Mouse (Mus musculus) C2C12 (cell line): Measurements from ENCODE around the gene Cadm1.

Experiments
- CEBPB ChIP-seq: IDR thresholded peaks from one replicate; pipeline ENCODE4 v1.6.1; 2011; ENCODE audit warnings: low read depth, mild to moderate bottlenecking, control low read depth, moderate library complexity
- CTCF ChIP-seq: IDR thresholded peaks from one replicate; pipeline ENCODE4 v1.5.1; 2011; ENCODE audit not compliant: control insufficient read depth, insufficient read depth, insufficient read length
- MAX ChIP-seq: IDR thresholded peaks from one replicate; pipeline ENCODE4 v1.6.1; 2011; ENCODE audit warnings: mild to moderate bottlenecking, control low read depth
- MYOG ChIP-seq: IDR thresholded peaks from one replicate; pipeline ENCODE4 v1.6.1; 2011; ENCODE audit not compliant: control insufficient read depth, insufficient read length; ENCODE audit errors: extremely low read depth
- USF1 ChIP-seq: IDR thresholded peaks from one replicate; pipeline ENCODE4 v1.6.1; 2011; ENCODE audit warnings: low read depth, mild to moderate bottlenecking, control low read depth, moderate library complexity

DNA sequence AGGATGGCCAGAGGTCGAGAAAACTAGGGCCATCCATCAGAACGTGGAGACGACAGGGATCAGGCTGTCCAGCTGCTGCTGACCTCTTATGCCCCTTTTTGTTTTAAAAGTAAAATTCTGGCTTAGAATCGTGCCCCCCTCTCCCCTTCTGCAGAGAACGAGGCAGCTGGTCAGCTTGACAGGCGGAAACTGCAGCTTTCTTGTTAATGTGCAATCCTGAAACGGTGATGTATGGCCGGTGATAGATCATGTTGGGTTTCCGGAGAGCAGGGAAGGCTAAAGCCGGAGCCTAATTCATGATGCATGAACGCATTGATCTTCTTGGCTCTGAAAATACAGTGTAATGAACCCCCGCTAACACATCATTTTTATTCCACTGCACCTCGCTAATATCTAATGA lies 24.0 kb upstream of the Cadm1 start:
- TF ChIP-seq CTCF, result no peak
- TF ChIP-seq MAX, result no peak
- no peak for TF ChIP-seq USF1
- no peak for TF ChIP-seq MYOG
- no peak for TF ChIP-seq CEBPB
